Mouse (Mus musculus) kidney, adult 2 months (tissue): ENCODE data around the gene Ptprf. TPM values are rescaled to one million over a fixed set of nuclear protein-coding genes. Genes with fewer than 3 reads are reported as not detected.

Experiments
- DNase-seq: peaks from one replicate; pipeline ENCODE4 v3.0.0; 2021
- H3K27ac ChIP-seq: fragments of 200-500 bp; 2 replicates; pipeline ENCODE4 v1.5.1; 2012; ENCODE audit warnings: low read depth, low read length, control low read depth, inconsistent platforms; ENCODE audit not compliant: insufficient read depth
- H3K27me3 ChIP-seq: fragments of 200-500 bp; replicated peaks from 2 replicates; pipeline ENCODE4 v1.6.1; 2012; ENCODE audit warnings: mild to moderate bottlenecking, moderate library complexity, low read length, inconsistent platforms; ENCODE audit not compliant: control insufficient read depth, insufficient read depth
- H3K36me3 ChIP-seq: fragments of 200-500 bp; 2 replicates; pipeline ENCODE4 v1.6.1; 2012; ENCODE audit warnings: mild to moderate bottlenecking, moderate library complexity, low read length, inconsistent platforms; ENCODE audit not compliant: control insufficient read depth, insufficient read depth
- H3K4me1 ChIP-seq: fragments of 200-500 bp; 2 replicates; pipeline ENCODE4 v1.6.1; 2011; ENCODE audit warnings: low read length; ENCODE audit not compliant: control insufficient read depth, insufficient read depth
- H3K4me3 ChIP-seq: fragments of 200-500 bp; 2 replicates; pipeline ENCODE4 v1.5.1; 2011; ENCODE audit warnings: mild to moderate bottlenecking, low read depth, low read length, control low read depth; ENCODE audit not compliant: insufficient read depth
- CTCF ChIP-seq: fragments of 200-500 bp; conservative IDR thresholded peaks from 2 replicates; pipeline ENCODE4 v1.5.1; 2011; ENCODE audit warnings: low read depth, mild to moderate bottlenecking, control low read depth, low read length, moderate library complexity, mixed read lengths; ENCODE audit not compliant: insufficient read depth, insufficient read length
- POLR2A ChIP-seq: fragments of 200-500 bp; IDR thresholded peaks from one replicate; pipeline ENCODE4 v1.6.1; 2011; ENCODE audit warnings: low read depth, low read length, control low read depth
- WGBS: fragments of 180-500 bp; shearing (Covaris S2); methylation state at CpG from one replicate; pipeline ENCODE4 v1.1.7; 2018; 5-methylcytosine and 5-hydroxymethylcytosine counted together
- polyA plus RNA-seq: library from polyadenylated mRNA; depleted of rRNA; stranded (reverse); fragments of >200 nt; gene quantifications from 2 replicates; pipeline ENCODE4 v1.2.3, GENCODE M21; 2012

The Ptprf gene
- polyA plus RNA-seq, 1 experiment: 89.9 TPM

GRCm38 (mm10) chr4:118257977-118258376, 33.2 kb downstream of the Ptprf start:
- DNase-seq: peak; percentile 81
- 61% methylated on average over 5 of the region's 5 CpGs for WGBS
- TF ChIP-seq CTCF: no peak
- TF ChIP-seq POLR2A: no peak
- H3K27ac ChIP-seq: no peak overlapping the region
- no peaks in the 10 kb centered on the region for H3K36me3 ChIP-seq
- peaks cover 15% of the 10 kb centered on the region; the same call in 1 of the 2 replicates for H3K4me1 ChIP-seq
- no peak overlapping the region for H3K4me3 ChIP-seq
- no peaks in the 10 kb centered on the region for H3K27me3 ChIP-seq

- Histone ChIP-seq H3K4me1 (peaks cover 15% of the 10 kb centered on the region; the same call in 1 of the 2 replicates), H3K4me3 (no peak overlapping the region), H3K27me3 (no peaks in the 10 kb centered on the region), H3K36me3 (no peaks in the 10 kb centered on the region), H3K27ac (no peak overlapping the region)
- 82% methylated on average over 10 of the region's 10 CpGs for WGBS
- TF ChIP-seq POLR2A: no peak
- TF ChIP-seq CTCF: no peak
- DNase-seq: no peak
Observed at GRCm38 (mm10) chr4:118257416-118257815, 33.8 kb downstream of the Ptprf start.

- WGBS: 74% methylated on average over 12 of the region's 12 CpGs
- Histone ChIP-seq H3K36me3 (no peaks in the 10 kb centered on the region), H3K27ac (no peak overlapping the region)
Observed at GRCm38 (mm10) chr4:118256217-118256616, 35.0 kb downstream of the Ptprf start.

GRCm38 (mm10) chr4:118254953-118255352, 36.3 kb downstream of the Ptprf start:
- DNase-seq: no peak
- H3K27me3 ChIP-seq: no peaks in the 10 kb centered on the region
- 67% methylated on average over 5 of the region's 5 CpGs for WGBS
- H3K36me3 ChIP-seq: no peaks in the 10 kb centered on the region
- no peak overlapping the region for H3K27ac ChIP-seq
- no peak overlapping the region for H3K4me3 ChIP-seq
- peaks cover 14% of the 10 kb centered on the region; the same call in 1 of the 2 replicates for H3K4me1 ChIP-seq
- TF ChIP-seq CTCF (no peak), POLR2A (no peak)

More at GRCm38 (mm10) chr4:118256217-118256616, 35.0 kb downstream of the Ptprf start:
- Histone ChIP-seq H3K4me1 (peaks cover 15% of the 10 kb centered on the region; the same call in 1 of the 2 replicates), H3K4me3 (no peak overlapping the region), H3K27me3 (no peaks in the 10 kb centered on the region)
- DNase-seq: no peak
- TF ChIP-seq POLR2A (no peak), CTCF (no peak)

GRCm38 (mm10) chr4:118247323-118247722, 43.9 kb downstream of the Ptprf start:
- no peaks in the 10 kb centered on the region for H3K27me3 ChIP-seq
- H3K36me3 ChIP-seq: no peaks in the 10 kb centered on the region
- no peaks in the 10 kb centered on the region for H3K4me1 ChIP-seq
- no peak for DNase-seq
- no peak for TF ChIP-seq POLR2A
- TF ChIP-seq CTCF: no peak
- no peak overlapping the region for H3K27ac ChIP-seq
- no peak overlapping the region for H3K4me3 ChIP-seq
- 95% methylated on average over 3 of the region's 3 CpGs for WGBS

GRCm38 (mm10) chr4:118245847-118246246, 45.4 kb downstream of the Ptprf start:
- Histone ChIP-seq H3K36me3 (no peaks in the 10 kb centered on the region), H3K27me3 (no peaks in the 10 kb centered on the region), H3K27ac (no peak overlapping the region), H3K4me3 (no peak overlapping the region), H3K4me1 (no peaks in the 10 kb centered on the region; the same call in 1 of the 2 replicates)
- 71% methylated on average over 14 of the region's 14 CpGs for WGBS
- DNase-seq: peak; percentile 21
- TF ChIP-seq CTCF: no peak

- peaks cover 6% of the 10 kb centered on the region; the same call in 1 of the 2 replicates for H3K4me1 ChIP-seq
- H3K36me3 ChIP-seq: no peaks in the 10 kb centered on the region
- H3K27ac ChIP-seq: no peak overlapping the region
- no peaks in the 10 kb centered on the region for H3K27me3 ChIP-seq
- TF ChIP-seq POLR2A: no peak
- DNase-seq: peak; percentile 52
- no peak overlapping the region for H3K4me3 ChIP-seq
- 39% methylated on average over 7 of the region's 7 CpGs for WGBS
Observed at GRCm38 (mm10) chr4:118243791-118244190, 47.4 kb downstream of the Ptprf start.

- DNase-seq: no peak
- TF ChIP-seq CTCF: no peak
- TF ChIP-seq POLR2A: no peak
- 72% methylated on average over 11 of the region's 11 CpGs for WGBS
- Histone ChIP-seq H3K36me3 (no peaks in the 10 kb centered on the region), H3K4me3 (no peak overlapping the region), H3K4me1 (peaks cover 11% of the 10 kb centered on the region; the same call in 1 of the 2 replicates), H3K27ac (no peak overlapping the region), H3K27me3 (no peaks in the 10 kb centered on the region)
Observed at GRCm38 (mm10) chr4:118243298-118243697, 47.9 kb downstream of the Ptprf start.
